Mouse (Mus musculus) heart, embryonic 16.5 days (tissue): ENCODE data around the gene Ggct. TPM values are rescaled to one million over a fixed set of nuclear protein-coding genes. Genes with fewer than 3 reads are reported as not detected.

ENCODE experiments used
- ATAC-seq: fragments of 200-750 bp; cut with Nextera tagmentation; replicated peaks from 2 replicates; pipeline ENCODE4 v1.8.0; 2017; ENCODE audit warnings: moderate number of reproducible peaks; ENCODE audit not compliant: insufficient read depth, low FRiP score; ENCODE audit errors: extremely low read depth
- H3K27ac ChIP-seq: fragments of 300-500 bp; sonication (generic); 2 replicates; pipeline ENCODE4 v1.5.1; 2014; ENCODE audit warnings: mild to moderate bottlenecking, low read length, control low read depth, moderate library complexity
- H3K27me3 ChIP-seq: fragments of 300-500 bp; sonication (generic); 2 replicates; pipeline ENCODE4 v1.6.1; 2014; ENCODE audit warnings: low read length, mixed read lengths; ENCODE audit not compliant: control insufficient read depth, insufficient read depth
- H3K36me3 ChIP-seq: fragments of 300-500 bp; sonication (generic); 2 replicates; pipeline ENCODE4 v1.6.1; 2014; ENCODE audit not compliant: control insufficient read depth, insufficient read depth
- H3K4me1 ChIP-seq: fragments of 300-500 bp; sonication (generic); 2 replicates; pipeline ENCODE4 v1.6.1; 2014; ENCODE audit warnings: low read length, mixed read lengths; ENCODE audit not compliant: control insufficient read depth, insufficient read depth
- H3K4me2 ChIP-seq: fragments of 300-500 bp; sonication (generic); 2 replicates; pipeline ENCODE4 v1.6.1; 2014; ENCODE audit warnings: low read depth, mild to moderate bottlenecking, control low read depth, low read length
- H3K4me3 ChIP-seq: fragments of 300-500 bp; sonication (generic); 2 replicates; pipeline ENCODE4 v1.5.1; 2014; ENCODE audit warnings: mild to moderate bottlenecking, control low read depth, low read length
- H3K9ac ChIP-seq: fragments of 300-500 bp; sonication (generic); 2 replicates; pipeline ENCODE4 v1.6.1; 2014; ENCODE audit warnings: low read length, control low read depth
- H3K9me3 ChIP-seq: fragments of 300-500 bp; sonication (generic); replicated peaks from 2 replicates; pipeline ENCODE4 v1.6.1; 2016; ENCODE audit warnings: low read length; ENCODE audit not compliant: control insufficient read depth
- WGBS: fragments of 180-500 bp; shearing (Covaris S2); extraction: QIAGEN DNeasy Blood & Tissue Kit; methylation state at CpG from one replicate; pipeline ENCODE4 v1.1.7; 2014; 5-methylcytosine and 5-hydroxymethylcytosine counted together
- polyA plus RNA-seq: library from polyadenylated mRNA; unstranded; fragments of >200 nt; fragmentation: Nextera tagmentation; extraction: Ambion mirVana; gene quantifications from 2 replicates; pipeline ENCODE4 v1.2.1, GENCODE M21; 2015

The Ggct gene
- polyA plus RNA-seq, 1 experiment from 2014 or later = 8.1 TPM

DNA sequence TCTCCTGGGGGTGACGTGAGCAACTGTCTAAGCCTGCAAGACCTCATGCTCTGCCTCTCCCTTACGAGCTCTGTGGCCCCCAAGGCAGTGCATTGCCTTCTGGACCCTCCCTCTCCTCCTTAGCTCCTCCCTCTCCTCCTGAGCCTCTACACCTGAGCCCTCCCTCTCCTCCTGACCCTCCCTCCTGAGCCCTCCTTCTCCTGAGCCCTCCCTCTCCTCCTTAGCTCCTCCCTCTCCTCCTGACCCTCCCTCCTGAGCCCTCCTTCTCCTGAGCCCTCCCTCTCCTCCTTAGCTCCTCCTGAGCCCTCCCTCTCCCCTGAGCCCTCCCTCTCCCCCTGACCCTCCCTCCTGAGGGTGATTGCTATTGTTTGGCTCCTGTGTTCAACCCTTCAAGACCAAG, 25.7 kb upstream of the Ggct start:
- Histone ChIP-seq H3K4me2 (no peak overlapping the region), H3K9me3 (peaks cover 3% of the 10 kb centered on the region; the same call in 1 of the 2 replicates)
- no peak for ATAC-seq

DNA sequence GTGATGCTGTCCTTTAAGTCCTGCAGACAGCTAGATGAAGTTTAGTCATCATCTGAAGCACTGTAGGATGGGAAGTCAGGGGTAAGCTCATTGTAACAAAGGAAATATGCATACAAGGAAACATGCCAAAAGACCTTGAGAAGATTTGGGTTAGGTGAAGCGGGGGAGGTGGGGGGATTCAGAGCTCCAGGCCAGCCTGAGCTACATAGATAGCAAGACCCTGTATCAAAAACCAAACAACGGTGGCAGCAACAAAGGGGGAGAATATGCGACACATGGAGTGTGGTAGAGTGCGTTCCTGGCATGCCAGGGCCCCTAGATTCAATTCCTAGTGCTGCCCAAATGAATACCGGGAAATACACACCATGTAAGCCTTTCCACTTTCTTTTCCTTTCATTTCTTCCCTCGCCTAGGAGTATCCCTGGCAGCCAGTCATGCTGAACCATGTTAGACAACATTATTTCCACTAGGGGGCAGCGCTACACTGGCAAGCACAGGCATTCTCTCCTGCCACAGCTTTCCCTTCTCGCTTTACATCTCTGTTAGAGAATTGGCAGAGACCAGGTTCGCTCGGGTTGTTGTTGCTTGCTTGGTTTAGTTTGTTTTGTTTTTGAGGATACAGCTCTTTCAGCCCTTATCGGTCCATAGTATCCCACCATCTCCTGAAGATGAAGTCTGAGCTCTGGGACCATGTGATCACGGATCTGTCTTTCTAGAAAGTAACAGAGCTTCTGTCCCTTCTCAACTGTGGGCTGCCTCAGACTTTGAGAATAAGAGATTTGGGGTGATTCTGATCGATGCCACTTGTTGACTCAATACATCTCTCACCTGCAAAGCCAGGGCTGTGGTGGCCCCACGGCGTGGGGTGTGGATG, 24.2 kb upstream of the Ggct start:
- Histone ChIP-seq H3K27me3 (no peaks in the 10 kb centered on the region), H3K9me3 (peaks cover 3% of the 10 kb centered on the region; the same call in 1 of the 2 replicates), H3K4me1 (peaks cover 14% of the 10 kb centered on the region), H3K27ac (no peak overlapping the region), H3K36me3 (no peaks in the 10 kb centered on the region), H3K4me3 (no peak overlapping the region), H3K9ac (no peak overlapping the region), H3K4me2 (peak overlapping the region; percentile 49)
- 0 out of 2 replicates have a peak, but pooled peaks have one; percentile 37 for ATAC-seq
- 21% methylated on average over 15 of the region's 15 CpGs for WGBS

More for the DNA sequence above, 25.7 kb upstream of the Ggct start:
- Histone ChIP-seq H3K36me3 (no peaks in the 10 kb centered on the region), H3K4me1 (peaks cover 14% of the 10 kb centered on the region), H3K4me3 (no peak overlapping the region), H3K27me3 (no peaks in the 10 kb centered on the region), H3K9ac (no peak overlapping the region), H3K27ac (no peak overlapping the region)
- WGBS = 57% methylated on average over 2 of the region's 2 CpGs

GRCm38 (mm10) chr6:55016236-55016635, 23.5 kb upstream of the Ggct start:
- Histone ChIP-seq H3K27me3 (no peaks in the 10 kb centered on the region), H3K27ac (no peak overlapping the region), H3K9me3 (peaks cover 3% of the 10 kb centered on the region; the same call in 1 of the 2 replicates), H3K4me3 (no peak overlapping the region), H3K4me2 (no peak overlapping the region), H3K36me3 (no peaks in the 10 kb centered on the region), H3K9ac (no peak overlapping the region), H3K4me1 (peaks cover 14% of the 10 kb centered on the region)
- ATAC-seq = no peak; the same call in 1 of the 2 replicates
- WGBS = 11% methylated on average over 5 of the region's 5 CpGs

DNA sequence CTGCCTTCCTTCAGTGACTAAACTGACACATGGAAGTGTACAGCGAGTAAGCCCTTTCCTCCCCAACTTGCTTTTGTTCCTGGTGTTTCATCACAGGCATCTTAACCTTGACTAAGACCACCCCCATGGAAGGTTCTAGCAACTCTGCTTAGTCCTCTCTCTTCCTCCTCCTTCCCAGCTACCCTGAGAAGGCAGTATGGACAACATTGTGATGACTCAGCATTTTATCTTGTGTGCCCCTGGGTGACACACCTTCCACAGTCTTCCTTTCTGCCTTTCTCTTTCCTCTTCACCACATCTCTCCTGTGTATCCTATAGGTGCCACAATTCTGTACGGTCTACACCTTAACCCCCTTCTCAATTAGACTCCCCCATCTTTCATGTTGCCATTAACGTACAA, 21.4 kb upstream of the Ggct start:
- WGBS = 86% methylated on average over 3 of the region's 3 CpGs
- H3K27ac ChIP-seq = no peak overlapping the region

DNA sequence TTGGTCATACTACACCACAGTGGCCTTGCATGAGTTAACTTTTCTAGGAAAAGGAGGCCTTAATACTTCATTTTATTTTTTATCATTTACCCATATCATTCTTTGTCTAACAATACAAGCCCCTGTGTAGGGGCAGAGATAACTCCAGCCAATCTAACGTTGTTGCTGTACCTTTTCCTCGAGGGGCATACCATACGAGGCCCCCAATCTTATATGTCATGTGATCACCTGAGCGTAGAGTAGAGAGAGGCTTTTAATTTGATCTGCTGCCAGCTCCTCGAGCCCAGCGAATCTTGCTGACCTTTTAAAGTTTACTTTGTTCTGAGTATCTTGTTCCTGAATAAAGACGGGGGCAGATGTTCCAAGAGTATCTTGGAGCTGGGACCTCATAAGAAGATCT, 19.8 kb upstream of the Ggct start:
- Histone ChIP-seq H3K4me2 (no peak overlapping the region), H3K36me3 (no peaks in the 10 kb centered on the region), H3K9me3 (peaks cover 3% of the 10 kb centered on the region; the same call in 1 of the 2 replicates), H3K9ac (no peak overlapping the region), H3K4me1 (peaks cover 9% of the 10 kb centered on the region; the same call in 1 of the 2 replicates), H3K4me3 (no peak overlapping the region), H3K27ac (no peak overlapping the region), H3K27me3 (no peaks in the 10 kb centered on the region)
- WGBS = 71% methylated on average over 7 of the region's 7 CpGs
- no peak for ATAC-seq

More for the DNA sequence above, 21.4 kb upstream of the Ggct start:
- peaks cover 3% of the 10 kb centered on the region; the same call in 1 of the 2 replicates for H3K9me3 ChIP-seq
- H3K36me3 ChIP-seq = no peaks in the 10 kb centered on the region
- H3K4me3 ChIP-seq = no peak overlapping the region
- H3K9ac ChIP-seq = no peak overlapping the region
- H3K27me3 ChIP-seq = no peaks in the 10 kb centered on the region
- ATAC-seq = no peak
- peaks cover 14% of the 10 kb centered on the region for H3K4me1 ChIP-seq
- no peak overlapping the region for H3K4me2 ChIP-seq

DNA sequence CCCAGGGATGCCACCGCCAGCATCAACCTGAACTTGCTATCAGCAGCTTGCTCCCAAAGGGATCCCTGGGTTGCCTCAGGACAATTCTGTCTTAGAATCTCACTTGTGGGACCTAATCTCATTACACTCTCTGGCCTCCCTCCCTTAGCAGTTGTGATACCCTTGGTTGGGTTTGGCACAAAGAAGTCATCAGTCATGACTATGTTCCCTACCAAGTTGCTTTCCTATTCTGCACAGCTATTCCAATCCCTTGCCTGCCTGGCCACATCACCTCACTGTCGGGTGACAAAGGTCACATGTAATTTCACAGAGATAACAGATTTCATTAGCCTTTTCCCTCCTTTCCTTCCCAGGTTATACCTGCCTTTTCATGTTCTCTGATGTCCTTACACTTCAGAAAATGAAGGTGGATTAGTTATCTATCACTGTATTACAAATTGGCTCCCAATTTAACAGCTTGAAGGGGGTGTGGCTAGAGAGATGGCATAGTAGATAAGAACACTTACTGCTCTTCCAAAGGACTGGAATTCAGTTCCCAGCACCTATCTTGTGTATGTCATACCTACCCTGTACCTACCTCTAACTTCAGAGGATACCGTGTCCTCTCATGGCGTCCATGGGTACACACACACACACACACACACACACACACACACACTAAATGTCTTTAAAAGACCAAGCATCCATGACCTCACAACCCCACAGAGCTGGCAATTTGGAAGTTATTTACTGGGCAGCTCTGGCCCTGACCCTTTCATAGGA, 17.8 kb upstream of the Ggct start:
- Histone ChIP-seq H3K9me3 (peaks cover 3% of the 10 kb centered on the region; the same call in 1 of the 2 replicates), H3K4me1 (peaks cover 4% of the 10 kb centered on the region; the same call in 1 of the 2 replicates), H3K27me3 (no peaks in the 10 kb centered on the region), H3K9ac (no peak overlapping the region), H3K4me2 (no peak overlapping the region), H3K36me3 (no peaks in the 10 kb centered on the region), H3K27ac (no peak overlapping the region), H3K4me3 (no peak overlapping the region)
- WGBS = 57% methylated on average over 4 of the region's 4 CpGs
- ATAC-seq = no peak

DNA sequence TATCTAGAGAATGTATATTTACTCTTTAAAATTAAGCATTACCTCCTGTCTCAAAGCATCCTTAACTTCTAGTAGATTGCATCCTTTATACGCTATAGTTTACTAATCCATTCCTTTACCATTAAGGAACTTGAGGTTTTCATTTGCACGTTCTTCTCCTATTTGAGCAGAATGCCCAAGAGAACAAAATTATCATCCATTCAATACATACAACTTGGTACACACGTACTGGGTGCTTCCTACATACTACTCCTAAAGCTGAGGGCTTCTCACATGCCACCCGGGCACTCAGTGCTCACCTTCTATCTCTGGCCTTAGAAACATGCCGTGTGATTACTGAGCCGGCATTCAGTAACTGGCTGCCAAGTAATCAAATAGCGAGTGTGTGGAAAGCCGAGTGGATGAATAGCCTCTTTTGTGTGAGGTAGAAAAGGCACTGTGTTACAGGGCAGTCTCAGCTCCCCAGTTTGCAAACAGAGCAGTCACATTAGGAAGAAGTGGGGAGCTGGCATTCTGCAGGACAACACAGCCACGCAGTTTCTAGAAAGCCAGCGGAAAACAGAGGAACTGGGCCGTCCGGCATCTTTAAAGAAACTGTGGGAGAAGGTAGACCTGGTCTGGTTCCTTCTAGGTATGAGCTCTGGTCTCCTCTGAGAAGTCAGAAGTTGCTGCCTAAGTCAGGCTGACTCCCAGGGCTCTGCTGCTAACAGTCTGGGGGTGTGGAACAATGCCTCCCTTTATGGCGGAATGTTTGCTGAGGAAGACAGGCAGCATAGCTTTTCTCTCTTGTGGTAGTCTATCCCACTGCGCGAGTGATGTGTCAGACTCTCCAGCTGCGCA, 16.9 kb upstream of the Ggct start:
- Histone ChIP-seq H3K4me2 (peak overlapping the region; percentile 24), H3K9me3 (peaks cover 2% of the 10 kb centered on the region; the same call in 1 of the 2 replicates), H3K27ac (no peak overlapping the region), H3K27me3 (no peaks in the 10 kb centered on the region), H3K4me3 (no peak overlapping the region), H3K36me3 (no peaks in the 10 kb centered on the region), H3K9ac (0 out of 2 replicates have a peak overlapping the region, but pooled peaks have one; percentile 23), H3K4me1 (peaks cover 4% of the 10 kb centered on the region; the same call in 1 of the 2 replicates)
- ATAC-seq = no peak
- WGBS = 27% methylated on average over 16 of the region's 16 CpGs

GRCm38 (mm10) chr6:55008401-55008800, 15.7 kb upstream of the Ggct start:
- 84% methylated on average over 8 of the region's 8 CpGs for WGBS
- no peak for ATAC-seq
- Histone ChIP-seq H3K4me1 (peaks cover 4% of the 10 kb centered on the region; the same call in 1 of the 2 replicates), H3K9ac (no peak overlapping the region), H3K4me3 (no peak overlapping the region), H3K36me3 (no peaks in the 10 kb centered on the region), H3K4me2 (no peak overlapping the region), H3K9me3 (no peaks in the 10 kb centered on the region), H3K27ac (no peak overlapping the region), H3K27me3 (no peaks in the 10 kb centered on the region)
